Mouse (Mus musculus): Measurements from ENCODE around the gene Pafah1b2.

DNA sequence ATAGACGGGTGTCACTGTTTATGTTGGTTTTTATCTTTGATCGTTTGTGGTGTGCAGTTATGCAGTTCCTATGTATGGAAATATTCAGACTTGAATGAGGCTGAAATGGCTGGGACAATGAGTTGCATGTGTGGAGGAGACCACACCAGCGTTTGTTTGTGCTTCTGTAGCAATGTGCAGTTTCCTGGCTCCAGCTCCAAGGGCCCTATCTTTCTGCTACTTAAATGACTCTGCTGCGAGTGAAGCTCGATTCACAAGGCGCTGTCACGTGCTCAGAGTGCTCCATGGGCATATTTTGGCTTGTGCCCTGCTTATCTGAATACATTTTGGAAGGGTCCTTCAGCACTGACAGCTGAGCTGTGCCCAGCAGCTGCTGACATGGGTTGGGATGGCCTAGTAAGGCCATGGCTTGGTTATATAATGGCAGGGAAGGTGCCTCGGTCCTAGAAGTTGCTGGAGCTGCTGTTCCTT is 2.6 kb upstream of the Pafah1b2 start:
- TF ChIP-seq GATA1 (IDR thresholded peaks at IDR 0.05; ENCODE audit: borderline replicate concordance, low read length) (no peak), CTCF (IDR thresholded peaks at IDR 0.05; ENCODE audit: low read depth, low read length) (no peak), GATA2 (IDR thresholded peaks at IDR 0.05; ENCODE audit: borderline replicate concordance, low read depth, low read length) (no peak), POLR2AphosphoS5 (IDR thresholded peaks at IDR 0.05; ENCODE audit: insufficient replicate concordance, low read depth, low read length) (no peak)

Data from G1E (cell line).